Comparison of ENCODE assay signal across 27 mouse cellular contexts in the genomic region with DNA sequence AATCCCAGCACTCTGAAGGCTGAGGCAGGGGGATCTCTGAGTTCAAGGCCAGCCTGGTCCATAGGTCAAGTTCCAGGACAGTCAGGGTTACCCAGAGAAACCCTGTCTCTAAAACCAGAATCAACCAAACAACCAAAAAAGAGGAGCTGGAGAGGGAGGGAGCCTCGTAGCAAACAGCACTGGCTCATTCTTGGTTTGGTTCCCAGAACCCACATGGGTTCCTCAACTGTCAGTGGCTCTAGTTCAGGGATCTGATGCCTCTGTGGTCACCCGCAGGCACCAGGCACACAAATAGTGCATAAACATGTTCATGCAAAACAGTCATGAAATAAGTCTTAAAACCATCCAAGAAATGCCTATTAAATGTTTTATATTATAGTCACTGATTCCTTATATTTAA. TPM values are rescaled to one million over a fixed set of nuclear protein-coding genes. Genes with fewer than 3 reads are reported as not detected.
DNase-seq lines count a peak whose midpoint lies in the region; ATAC-seq and TF ChIP-seq lines count a peak whose summit lies in the region.
"Had no signal": no experiment of that assay in that cellular context is flagged by ENCODE, and none has a peak within 500 bp of the region (broad histone marks: within the 10 kb centered on the region; RNA-seq: fewer than 3 reads in every experiment).

No protein-coding gene starts in this region.

- H3K4me2 ChIP-seq in liver, embryonic 13.5 days: no peak overlapping the region
- no peak overlapping the region for H3K4me2 ChIP-seq in liver, embryonic 12.5 days
- no peak overlapping the region for H3K4me2 ChIP-seq in forebrain, postnatal 0 days (ENCODE audit: low read depth)
- H3K4me2 ChIP-seq: forebrain, embryonic 12.5 days; heart, embryonic 15.5 days; hindbrain, embryonic 13.5 days; limb, embryonic 12.5 days; midbrain, embryonic 11.5 days had no signal

- H3K27ac ChIP-seq in liver, embryonic 13.5 days: peak overlapping the region; percentile 1; the same call in 1 of the 2 replicates
- H3K27ac ChIP-seq in liver, embryonic 12.5 days: no peak overlapping the region
- H3K27ac ChIP-seq in cerebellum, adult 2 months (ENCODE audit: insufficient read depth, low read length): peak overlapping the region; percentile 70
- H3K27ac ChIP-seq in forebrain, postnatal 0 days (ENCODE audit: low read depth, low read length): no peak overlapping the region
- H3K27ac ChIP-seq: forebrain, embryonic 12.5 days; heart, embryonic 10.5 days; heart, embryonic 15.5 days; hindbrain, embryonic 13.5 days; limb, embryonic 12.5 days had no signal

- no peak overlapping the region for H3K9ac ChIP-seq in liver, embryonic 13.5 days
- H3K9ac ChIP-seq in liver, embryonic 12.5 days: no peak overlapping the region
- no peak overlapping the region for H3K9ac ChIP-seq in forebrain, postnatal 0 days
- H3K9ac ChIP-seq: forebrain, embryonic 12.5 days; heart, embryonic 15.5 days; hindbrain, embryonic 13.5 days; limb, embryonic 12.5 days; liver, postnatal 0 days had no signal

- TF ChIP-seq CTCF in cerebellum, adult 2 months (IDR thresholded peaks at IDR 0.05; ENCODE audit: borderline replicate concordance, insufficient read depth, low read depth, low read length): no peak
- TF ChIP-seq CTCF in forebrain, postnatal 0 days (IDR thresholded peaks at IDR 0.05; ENCODE audit: low read depth): no peak

- no peak for TF ChIP-seq POLR2A in cerebellum, adult 2 months (IDR thresholded peaks at IDR 0.05; ENCODE audit: borderline replicate concordance, insufficient read depth, low read length)

- no peak for DNase-seq in liver, embryonic 13.5 days
- peak; percentile 75 to 92 for DNase-seq in cerebellum, adult 2 months
- peak; percentile 81 to 87 for DNase-seq in cerebellum, postnatal 14 days
- no peak for DNase-seq in forebrain, postnatal 0 days
- no peak for DNase-seq in heart, adult 11 months
- no peak for DNase-seq in adrenal gland, postnatal 25 days
- DNase-seq: adrenal gland, postnatal 14 days; embryo, embryonic 11 days; gastrocnemius, postnatal 14 days; kidney, adult 8-10 months; kidney, postnatal 10 days; layer of hippocampus, adult 9-11 months; liver, postnatal 0 days; lung, postnatal 36 days; right cerebral cortex, adult 18-20 months; spleen, adult 18-20 months; thymus, postnatal 14 days had no signal

- peaks cover 8% of the 10 kb centered on the region for H3K4me1 ChIP-seq in liver, embryonic 13.5 days (replicated peaks)
- H3K4me1 ChIP-seq in liver, embryonic 12.5 days: peaks cover 8% of the 10 kb centered on the region; the same call in 1 of the 2 replicates
- H3K4me1 ChIP-seq in cerebellum, adult 2 months (ENCODE audit: control insufficient read depth, insufficient read depth, low read length): peaks cover 21% of the 10 kb centered on the region
- no peaks in the 10 kb centered on the region for H3K4me1 ChIP-seq in forebrain, postnatal 0 days (ENCODE audit: insufficient read depth)
- H3K4me1 ChIP-seq: forebrain, embryonic 12.5 days; hindbrain, embryonic 13.5 days; limb, embryonic 12.5 days had no signal

- peaks cover 95% of the 10 kb centered on the region for H3K36me3 ChIP-seq in liver, embryonic 13.5 days
- H3K36me3 ChIP-seq in liver, embryonic 12.5 days: peaks cover 94% of the 10 kb centered on the region
- peaks cover 42% of the 10 kb centered on the region for H3K36me3 ChIP-seq in forebrain, postnatal 0 days (ENCODE audit: insufficient read depth)

- ATAC-seq in liver, embryonic 13.5 days (ENCODE audit: low read depth): no peak
- ATAC-seq in liver, embryonic 12.5 days: no peak
- ATAC-seq in forebrain, postnatal 0 days: no peak
- ATAC-seq: intestine, embryonic 16.5 days; liver, postnatal 0 days; midbrain, embryonic 16.5 days; Patski had no signal

- no peaks in the 10 kb centered on the region for H3K9me3 ChIP-seq in liver, embryonic 13.5 days (replicated peaks)
- H3K9me3 ChIP-seq in liver, embryonic 12.5 days (replicated peaks): no peaks in the 10 kb centered on the region
- no peaks in the 10 kb centered on the region for H3K9me3 ChIP-seq in forebrain, postnatal 0 days (ENCODE audit: low read length)
- H3K9me3 ChIP-seq: forebrain, embryonic 12.5 days; heart, embryonic 10.5 days; heart, embryonic 15.5 days; hindbrain, embryonic 13.5 days; limb, embryonic 12.5 days had no signal

- H3K4me3 ChIP-seq in liver, embryonic 13.5 days (replicated peaks): no peak overlapping the region
- no peak overlapping the region for H3K4me3 ChIP-seq in liver, embryonic 12.5 days
- H3K4me3 ChIP-seq in cerebellum, adult 2 months (replicated peaks; ENCODE audit: insufficient read depth, low read depth, low read length): no peak overlapping the region
- H3K4me3 ChIP-seq in forebrain, postnatal 0 days (ENCODE audit: low read depth, low read length): no peak overlapping the region
- H3K4me3 ChIP-seq: forebrain, embryonic 12.5 days; heart, embryonic 10.5 days; heart, embryonic 15.5 days; hindbrain, embryonic 13.5 days; limb, embryonic 12.5 days had no signal

- H3K27me3 ChIP-seq in liver, embryonic 13.5 days: no peaks in the 10 kb centered on the region
- H3K27me3 ChIP-seq in liver, embryonic 12.5 days (replicated peaks): no peaks in the 10 kb centered on the region
- H3K27me3 ChIP-seq in cerebellum, adult 2 months (ENCODE audit: control insufficient read depth, insufficient read depth, low read length): no peaks in the 10 kb centered on the region
- H3K27me3 ChIP-seq in forebrain, postnatal 0 days (ENCODE audit: insufficient read depth, low read length): no peaks in the 10 kb centered on the region
- H3K27me3 ChIP-seq: forebrain, embryonic 12.5 days; heart, embryonic 15.5 days; hindbrain, embryonic 13.5 days; limb, embryonic 12.5 days; Patski had no signal

- WGBS in liver, embryonic 13.5 days (ENCODE audit: insufficient replicate concordance): 85% methylated on average over 2 of the region's 2 CpGs
- 82% methylated on average over 2 of the region's 2 CpGs for WGBS in liver, embryonic 12.5 days (ENCODE audit: insufficient replicate concordance)
- WGBS in cerebellum, adult 2 months: 8% methylated on average over 2 of the region's 2 CpGs
- 60% methylated on average over 2 of the region's 2 CpGs for WGBS in forebrain, postnatal 0 days

RNA-seq across cellular contexts. Expression of a gene that starts 23.1 kb away (rescaled TPM):
- 97.1 and 117 TPM in 2 replicates for polyA plus RNA-seq in liver, embryonic 13.5 days (2015; fragmentation: Nextera tagmentation; extraction: Ambion mirVana)
- 131 and 137 TPM in 2 replicates for polyA plus RNA-seq in liver, embryonic 12.5 days (2016; fragmentation: Nextera tagmentation; extraction: Ambion mirVana)
- 30.2 and 34.7 TPM in 2 replicates for polyA plus RNA-seq in cerebellum, adult 2 months (2012; rRNA removed)
- 15.2 and 26.0 TPM in 2 replicates for total RNA-seq in forebrain, postnatal 0 days (2014; rRNA removed)
- 26.1 and 29.8 TPM in 2 replicates for polyA plus RNA-seq in forebrain, postnatal 0 days (2015; fragmentation: Nextera tagmentation; extraction: Ambion mirVana)
- total RNA-seq in adrenal gland, postnatal 25 days (2021): 28.4 and 29.6 TPM in 2 replicates

Comparison
In these comparisons a context has a peak if more than half of its experiments do, and no peak if none do; other contexts are left out.
1. H3K27ac ChIP-seq: peak in liver, embryonic 13.5 days (single experiment) and cerebellum, adult 2 months (single experiment); none in liver, embryonic 12.5 days (single experiment) and forebrain, postnatal 0 days (single experiment).
2. DNase-seq: peak in cerebellum, adult 2 months (2 of 2) and cerebellum, postnatal 14 days (2 of 2); none in liver, embryonic 13.5 days (single experiment), forebrain, postnatal 0 days (single experiment), heart, adult 11 months (single experiment) and adrenal gland, postnatal 25 days (single experiment).